Mouse (Mus musculus) embryonic facial prominence, embryonic 11.5 days (tissue): ENCODE data around the gene Epx. TPM values are rescaled to one million over a fixed set of nuclear protein-coding genes. Genes with fewer than 3 reads are reported as not detected.

Source experiments
- ATAC-seq: fragments of 200-750 bp; cut with Nextera tagmentation; replicated peaks from 2 replicates; pipeline ENCODE4 v1.8.0; 2017; ENCODE audit warnings: low read depth; ENCODE audit not compliant: insufficient number of reproducible peaks, low FRiP score, low TSS enrichment
- DNase-seq: peaks from one replicate; pipeline ENCODE4 v3.0.0-alpha.2; 2015; ENCODE audit warnings: low spot score
- H3K27ac ChIP-seq: fragments of 300-500 bp; sonication (generic); replicated peaks from 2 replicates; pipeline ENCODE4 v1.5.1; 2014; ENCODE audit warnings: mild to moderate bottlenecking, low read depth, low read length, control low read depth
- H3K27me3 ChIP-seq: fragments of 300-500 bp; sonication (generic); 2 replicates; pipeline ENCODE4 v1.6.1; 2014; ENCODE audit warnings: mild to moderate bottlenecking, low read length, moderate library complexity, mixed read lengths; ENCODE audit not compliant: control insufficient read depth, insufficient read depth
- H3K36me3 ChIP-seq: fragments of 300-500 bp; sonication (generic); replicated peaks from 2 replicates; pipeline ENCODE4 v1.6.1; 2014; ENCODE audit warnings: low read depth, mild to moderate bottlenecking, low read length, moderate library complexity, mixed read lengths; ENCODE audit not compliant: control insufficient read depth, insufficient read depth
- H3K4me1 ChIP-seq: fragments of 300-500 bp; sonication (generic); 2 replicates; pipeline ENCODE4 v1.6.1; 2014; ENCODE audit warnings: low read length, mixed read lengths; ENCODE audit not compliant: control insufficient read depth, insufficient read depth
- H3K4me2 ChIP-seq: fragments of 300-500 bp; sonication (generic); 2 replicates; pipeline ENCODE4 v1.6.1; 2014; ENCODE audit warnings: low read depth, mild to moderate bottlenecking, control low read depth, low read length, moderate library complexity
- H3K4me3 ChIP-seq: fragments of 300-500 bp; sonication (generic); 2 replicates; pipeline ENCODE4 v1.5.1; 2014; ENCODE audit warnings: low read depth, low read length, control low read depth
- H3K9ac ChIP-seq: fragments of 300-500 bp; sonication (generic); replicated peaks from 2 replicates; pipeline ENCODE4 v1.6.1; 2014; ENCODE audit warnings: mild to moderate bottlenecking, control low read depth, low read length
- H3K9me3 ChIP-seq: fragments of 300-500 bp; sonication (generic); replicated peaks from 2 replicates; pipeline ENCODE4 v1.6.1; 2016; ENCODE audit warnings: mild to moderate bottlenecking, low read length, inconsistent platforms, mixed read lengths; ENCODE audit not compliant: control insufficient read depth
- WGBS: fragments of 180-500 bp; shearing (Covaris S2); extraction: QIAGEN DNeasy Blood & Tissue Kit; methylation state at CpG from one replicate; pipeline ENCODE4 v1.1.7; 2014; 5-methylcytosine and 5-hydroxymethylcytosine counted together
- polyA plus RNA-seq: library from polyadenylated mRNA; unstranded; fragments of >200 nt; fragmentation: Nextera tagmentation; extraction: Ambion mirVana; gene quantifications from 2 replicates; pipeline ENCODE4 v1.2.1, GENCODE M21; 2014

The Epx gene
- polyA plus RNA-seq, 1 experiment from 2014 or later = 0.17 TPM

- H3K4me2 ChIP-seq = no peak overlapping the region
- H3K4me1 ChIP-seq = no peaks in the 10 kb centered on the region
- ATAC-seq (no peak), DNase-seq (no peak)
- no peaks in the 10 kb centered on the region; the same call in 1 of the 2 replicates for H3K36me3 ChIP-seq
- H3K9me3 ChIP-seq = no peaks in the 10 kb centered on the region
- H3K27me3 ChIP-seq = no peaks in the 10 kb centered on the region
- 87% methylated on average over 11 of the region's 11 CpGs for WGBS
- no peak overlapping the region for H3K4me3 ChIP-seq
- no peak overlapping the region for H3K9ac ChIP-seq
- no peak overlapping the region for H3K27ac ChIP-seq
Measured at GRCm38 (mm10) chr11:87859273-87859672, 16.1 kb downstream of the Epx start.

- Histone ChIP-seq H3K4me2 (no peak overlapping the region), H3K27ac (no peak overlapping the region), H3K27me3 (no peaks in the 10 kb centered on the region), H3K4me3 (no peak overlapping the region), H3K9ac (no peak overlapping the region), H3K4me1 (no peaks in the 10 kb centered on the region), H3K36me3 (no peaks in the 10 kb centered on the region), H3K9me3 (no peaks in the 10 kb centered on the region)
- WGBS = 90% methylated on average over 7 of the region's 7 CpGs
- ATAC-seq = no peak
- no peak for DNase-seq
Measured at GRCm38 (mm10) chr11:87854550-87854949, 20.8 kb downstream of the Epx start.

GRCm38 (mm10) chr11:87853597-87853954 lies 21.8 kb downstream of the Epx start:
- H3K27me3 ChIP-seq = no peaks in the 10 kb centered on the region
- peak overlapping the region; percentile 62 for H3K9ac ChIP-seq
- H3K9me3 ChIP-seq = no peaks in the 10 kb centered on the region
- no peak overlapping the region for H3K27ac ChIP-seq
- H3K36me3 ChIP-seq = no peaks in the 10 kb centered on the region
- H3K4me3 ChIP-seq = peak overlapping the region; percentile 49
- ATAC-seq = no peak
- peak; percentile 4 for DNase-seq
- WGBS = 36% methylated on average over 8 of the region's 8 CpGs
- no peaks in the 10 kb centered on the region for H3K4me1 ChIP-seq
- peak overlapping the region; percentile 58 for H3K4me2 ChIP-seq

DNA sequence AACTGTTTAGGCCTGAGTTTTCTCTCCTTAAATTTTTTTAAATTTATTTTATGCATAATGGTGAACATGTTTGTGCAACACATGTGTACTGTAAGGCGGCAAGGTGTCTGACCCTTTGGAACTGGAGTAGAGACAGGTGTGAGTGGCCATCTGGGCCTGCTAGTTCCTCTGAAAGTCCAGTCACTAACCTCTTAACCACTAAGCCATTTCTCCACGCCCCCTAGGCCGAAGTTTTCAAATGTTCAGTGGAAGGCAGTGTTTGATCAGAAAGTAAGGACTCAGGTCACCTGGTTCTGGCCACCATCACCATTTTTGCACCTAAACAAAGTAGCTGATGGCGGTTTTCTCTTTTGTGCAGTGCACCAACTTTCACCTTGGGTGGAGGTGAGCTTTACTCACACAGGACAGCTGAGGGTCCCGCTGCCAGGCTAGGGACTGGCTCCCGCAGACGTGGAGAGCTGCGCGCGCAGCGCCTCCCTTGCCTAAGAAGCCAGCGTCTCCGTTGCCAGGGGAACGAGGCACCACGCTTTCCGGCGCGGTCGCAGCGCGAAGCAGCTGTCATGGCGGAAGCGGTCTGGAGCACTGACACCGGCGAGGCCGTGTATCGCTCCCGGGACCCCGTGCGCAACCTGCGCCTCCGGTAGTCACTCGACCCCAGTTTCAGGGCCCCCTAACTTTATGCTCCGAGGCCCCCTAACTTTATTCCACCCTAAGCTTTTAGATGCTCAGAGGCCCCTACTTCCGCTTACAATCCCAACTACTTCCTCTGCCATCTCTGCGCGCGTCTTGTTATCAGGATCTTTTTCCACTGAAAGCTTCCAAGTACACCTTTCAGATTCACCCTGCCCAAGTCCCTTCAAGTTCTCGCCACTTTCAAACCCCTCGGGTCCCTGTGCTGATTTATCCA lies 22.4 kb downstream of the Epx start, which contains the start of gene Mks1:
Gene Mks1 (plus strand): TSS at position 526 of the 907 bp plus-strand sequence.
- WGBS = 5% methylated on average over 40 of the region's 40 CpGs
- no peak within 1 kb of the TSS for H3K27ac ChIP-seq
- H3K4me3 ChIP-seq = peak within 1 kb of the TSS; percentile 49
- H3K9ac ChIP-seq = peak within 1 kb of the TSS; percentile 62
- H3K4me1 ChIP-seq = no peaks in the 10 kb centered on the region
- H3K36me3 ChIP-seq = no peaks in the 10 kb centered on the region
- no peaks in the 10 kb centered on the region for H3K27me3 ChIP-seq
- peak; percentile 98 for DNase-seq
- H3K9me3 ChIP-seq = no peaks in the 10 kb centered on the region
- H3K4me2 ChIP-seq = peak within 1 kb of the TSS; percentile 58
- peak; percentile 92 for ATAC-seq

DNA sequence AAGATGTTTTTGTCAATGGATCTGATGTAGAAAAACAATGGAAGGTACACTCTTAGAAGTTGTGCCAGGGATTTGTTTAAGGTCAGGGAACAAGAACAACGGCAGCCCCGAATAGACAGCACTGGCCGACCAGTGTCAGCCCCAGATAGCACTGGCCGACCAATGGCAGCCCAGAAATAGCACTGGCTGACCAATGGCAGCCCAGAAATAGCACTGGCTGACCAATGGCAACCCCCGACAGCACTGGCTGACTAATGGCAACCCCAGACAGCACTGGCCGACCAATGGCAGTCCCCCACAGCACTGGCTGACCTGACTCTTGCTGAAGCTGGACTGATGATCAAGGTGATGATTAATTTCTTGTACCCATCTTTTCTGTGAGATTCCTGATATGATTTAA lies 27.5 kb downstream of the Epx start:
- Histone ChIP-seq H3K9me3 (no peaks in the 10 kb centered on the region), H3K27me3 (no peaks in the 10 kb centered on the region), H3K4me1 (no peaks in the 10 kb centered on the region), H3K4me3 (no peak overlapping the region), H3K27ac (no peak overlapping the region), H3K9ac (no peak overlapping the region), H3K36me3 (no peaks in the 10 kb centered on the region), H3K4me2 (no peak overlapping the region)
- DNase-seq (no peak), ATAC-seq (no peak)
- 83% methylated on average over 6 of the region's 6 CpGs for WGBS

DNA sequence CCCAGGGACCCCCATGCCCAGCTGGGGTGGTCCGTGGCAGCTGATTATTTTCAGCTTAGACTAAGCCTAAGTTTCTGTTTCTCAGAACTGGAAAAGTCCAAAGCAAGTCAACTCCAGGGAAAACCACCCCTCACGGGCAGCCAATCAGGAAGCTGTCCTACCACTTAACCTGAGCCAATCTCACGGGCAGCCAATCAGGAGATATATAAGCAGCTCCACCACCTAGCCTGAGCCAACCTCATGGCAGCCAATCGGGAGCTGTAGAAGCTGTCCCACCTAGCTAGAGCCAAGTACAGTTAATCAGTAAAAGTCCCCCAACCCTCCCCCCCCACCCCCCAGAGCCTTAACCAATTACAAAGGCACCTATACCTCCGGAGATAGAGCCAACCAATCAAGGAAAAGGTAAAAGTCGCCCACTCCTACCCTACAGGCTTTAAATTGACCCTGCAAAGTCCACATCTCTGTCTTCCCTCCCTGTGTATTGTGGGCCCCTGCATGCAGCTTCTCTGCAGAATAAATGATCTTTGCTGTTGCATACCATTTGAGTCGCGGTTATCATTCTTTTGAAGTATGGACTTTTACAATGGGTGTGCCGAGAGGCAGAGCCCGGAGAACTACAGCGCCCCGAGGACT lies 28.3 kb downstream of the Epx start:
- H3K27me3 ChIP-seq = no peaks in the 10 kb centered on the region
- H3K4me3 ChIP-seq = no peak overlapping the region
- WGBS = 85% methylated on average over 12 of the region's 12 CpGs
- no peak overlapping the region for H3K4me2 ChIP-seq
- DNase-seq = no peak
- H3K9me3 ChIP-seq = no peaks in the 10 kb centered on the region
- ATAC-seq = no peak
- no peak overlapping the region for H3K9ac ChIP-seq
- H3K27ac ChIP-seq = no peak overlapping the region
- H3K36me3 ChIP-seq = no peaks in the 10 kb centered on the region
- no peaks in the 10 kb centered on the region for H3K4me1 ChIP-seq

DNA sequence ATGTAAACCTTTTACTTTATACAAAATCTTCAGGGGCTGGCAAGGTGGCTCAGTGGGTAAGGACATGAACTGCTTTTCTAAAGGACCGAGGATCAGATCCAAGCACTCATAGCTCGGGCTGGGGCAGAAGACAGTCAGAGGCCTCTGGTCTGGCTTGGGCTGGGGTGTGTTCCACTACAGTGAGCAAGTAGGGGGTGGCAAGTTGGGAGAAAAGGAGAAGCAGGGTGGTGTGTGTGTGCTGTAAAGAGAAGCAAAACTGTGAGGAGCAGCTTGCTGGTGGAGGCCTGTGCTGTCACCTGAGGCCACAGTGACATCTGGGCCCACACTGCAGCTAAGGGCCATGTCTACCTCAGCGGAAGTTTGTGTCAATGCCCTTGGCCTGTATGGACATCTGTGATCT lies 33.9 kb downstream of the Epx start:
- H3K27ac ChIP-seq = no peak overlapping the region
- ATAC-seq (no peak), DNase-seq (no peak)
- H3K4me2 ChIP-seq = no peak overlapping the region
- no peaks in the 10 kb centered on the region for H3K9me3 ChIP-seq
- H3K27me3 ChIP-seq = no peaks in the 10 kb centered on the region; the same call in 1 of the 2 replicates
- H3K36me3 ChIP-seq = no peaks in the 10 kb centered on the region
- no peaks in the 10 kb centered on the region for H3K4me1 ChIP-seq
- H3K9ac ChIP-seq = no peak overlapping the region
- no peak overlapping the region for H3K4me3 ChIP-seq
- 85% methylated on average over 3 of the region's 3 CpGs for WGBS

- no peak for DNase-seq
- 85% methylated on average over 8 of the region's 8 CpGs for WGBS
- Histone ChIP-seq H3K27me3 (no peaks in the 10 kb centered on the region; the same call in 1 of the 2 replicates), H3K4me2 (no peak overlapping the region), H3K9ac (no peak overlapping the region), H3K36me3 (no peaks in the 10 kb centered on the region), H3K4me1 (no peaks in the 10 kb centered on the region), H3K27ac (no peak overlapping the region), H3K9me3 (no peaks in the 10 kb centered on the region), H3K4me3 (no peak overlapping the region)
- ATAC-seq = no peak
Measured at GRCm38 (mm10) chr11:87840676-87841075, 34.7 kb downstream of the Epx start.
